Mouse (Mus musculus): ENCODE measurements around the gene Eml1.

GRCm38 (mm10) chr12:108386476-108387232, 15.9 kb downstream of the Eml1 start:
- TF ChIP-seq CTCF (IDR thresholded peaks at IDR 0.05; ENCODE audit: insufficient read depth, low read length) = no peak
- TF ChIP-seq POLR2A (IDR thresholded peaks at IDR 0.05; ENCODE audit: borderline replicate concordance, extremely low read depth, low read depth, low read length) = no peak

Data from lung, adult 2 months (tissue).